Mouse (Mus musculus) liver (tissue): ENCODE results near the gene Arhgef6.
A peak's percentile ranks its signal among the peaks of the same experiment; 100 is the strongest.

Experiments
- DNase-seq: peaks from one replicate; pipeline ENCODE4 v3.0.0-alpha.2; 2020; ENCODE audit warnings: mixed read lengths

Arhgef6 gene

DNA sequence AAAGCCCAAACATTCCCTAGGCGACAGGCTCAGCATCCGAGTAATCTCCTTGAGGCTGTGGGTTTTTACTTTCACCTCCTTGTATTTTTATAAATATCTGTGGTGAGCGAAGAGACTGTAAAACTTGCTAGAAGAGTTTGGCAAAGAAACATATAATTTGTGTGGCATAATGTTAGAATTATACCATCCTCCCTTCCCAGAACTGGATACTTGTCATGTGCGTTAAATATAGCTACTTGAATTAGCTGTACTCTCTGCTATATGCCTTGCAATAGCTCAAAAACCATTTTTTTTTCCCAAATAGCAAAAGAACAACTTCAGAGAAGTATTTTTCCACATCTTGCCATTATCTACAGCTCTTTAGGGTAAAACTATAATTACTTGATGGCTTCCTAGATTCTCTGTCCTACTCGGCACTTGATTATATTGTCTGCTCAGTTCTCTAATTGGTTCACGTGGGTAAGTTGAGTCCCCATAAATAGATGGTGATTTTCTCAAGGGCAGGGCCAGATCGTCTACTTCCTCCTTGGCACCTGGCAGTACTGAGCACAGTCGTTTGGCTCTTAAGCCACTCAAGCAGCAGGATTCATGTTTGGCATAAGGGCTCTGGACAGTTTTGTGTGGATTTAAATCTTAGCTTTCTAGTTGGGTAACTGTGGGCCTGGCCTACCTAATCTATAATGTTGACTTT, 35.2 kb downstream of the Arhgef6 start:
- DNase-seq = no peak

DNA sequence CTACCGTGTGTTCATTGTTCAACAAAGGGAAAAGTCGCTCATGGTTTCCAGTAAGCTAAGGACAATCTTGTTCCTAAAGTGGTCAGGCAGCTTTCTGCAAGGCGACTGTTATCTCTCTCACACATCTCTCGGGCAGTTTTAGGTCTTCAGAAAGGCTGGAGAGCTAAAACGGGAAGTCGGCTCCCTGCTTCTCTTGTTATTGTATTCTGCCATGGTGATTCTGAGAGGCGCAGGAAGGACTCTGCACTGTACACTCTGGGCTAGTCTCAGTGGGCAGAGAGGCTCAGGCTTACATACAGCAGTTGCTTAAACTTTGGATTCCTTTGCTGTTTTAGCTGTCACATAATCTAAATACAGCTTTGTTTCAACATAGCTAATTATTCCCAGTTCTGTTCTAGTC, 39.6 kb downstream of the Arhgef6 start:
- DNase-seq = no peak

DNA sequence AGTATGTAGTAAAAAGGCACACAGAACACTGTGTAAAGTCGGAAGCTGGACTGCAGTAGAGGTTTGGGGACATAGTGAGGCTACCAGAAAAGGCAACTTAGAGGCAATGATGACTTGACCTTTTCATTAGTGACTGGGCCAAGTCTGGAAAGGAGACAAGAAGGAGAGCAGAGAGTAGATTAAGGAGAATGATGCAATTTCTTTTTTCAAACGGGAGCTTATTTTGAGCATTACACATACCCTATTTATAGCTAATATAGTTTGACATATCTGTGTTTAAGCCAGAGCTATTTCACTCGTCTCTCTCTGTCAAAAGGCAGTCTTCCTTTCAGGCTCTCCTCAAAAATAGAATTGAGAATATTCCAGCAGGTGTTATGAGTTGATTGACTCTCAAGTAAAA, 50.1 kb downstream of the Arhgef6 start:
- DNase-seq = no peak

DNA sequence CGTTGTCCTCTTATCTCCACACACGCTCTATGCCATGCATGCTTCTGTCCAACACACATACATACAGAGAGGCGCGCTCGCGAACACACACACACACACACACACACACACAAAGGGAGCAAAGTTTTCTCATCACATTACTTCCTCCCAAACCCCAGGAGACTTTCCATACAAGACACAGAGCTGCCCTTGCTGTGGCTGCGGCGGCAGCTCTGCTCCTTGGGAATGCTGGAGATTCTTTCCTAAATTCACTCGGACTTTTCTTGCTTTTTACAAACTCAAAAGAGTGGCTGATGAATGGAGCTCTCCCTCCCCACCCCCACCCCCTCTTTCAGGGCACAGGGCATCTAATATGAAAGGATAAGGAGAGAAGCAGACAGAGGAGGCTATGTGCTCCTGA, 52.2 kb downstream of the Arhgef6 start:
- no peak for DNase-seq

DNA sequence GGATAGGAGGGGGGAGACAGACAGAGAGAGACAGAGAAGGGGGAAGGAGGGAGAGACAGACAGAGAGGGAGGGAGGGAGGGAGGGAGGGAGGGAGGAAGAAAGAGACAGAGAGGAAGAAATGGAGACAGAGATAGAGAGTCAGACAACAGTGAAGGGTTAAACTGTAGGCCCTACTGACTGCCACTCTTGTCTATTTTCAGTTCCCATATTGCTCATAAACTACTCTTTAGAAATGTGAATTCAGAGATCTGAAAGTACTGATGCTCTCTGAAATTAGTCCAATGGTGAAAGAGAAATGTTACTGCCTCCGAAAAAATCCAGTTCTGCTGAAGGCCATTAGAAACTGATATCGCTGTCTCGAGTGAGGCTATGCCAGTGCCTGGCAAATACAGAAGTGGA, 56.3 kb downstream of the Arhgef6 start:
- no peak for DNase-seq

DNA sequence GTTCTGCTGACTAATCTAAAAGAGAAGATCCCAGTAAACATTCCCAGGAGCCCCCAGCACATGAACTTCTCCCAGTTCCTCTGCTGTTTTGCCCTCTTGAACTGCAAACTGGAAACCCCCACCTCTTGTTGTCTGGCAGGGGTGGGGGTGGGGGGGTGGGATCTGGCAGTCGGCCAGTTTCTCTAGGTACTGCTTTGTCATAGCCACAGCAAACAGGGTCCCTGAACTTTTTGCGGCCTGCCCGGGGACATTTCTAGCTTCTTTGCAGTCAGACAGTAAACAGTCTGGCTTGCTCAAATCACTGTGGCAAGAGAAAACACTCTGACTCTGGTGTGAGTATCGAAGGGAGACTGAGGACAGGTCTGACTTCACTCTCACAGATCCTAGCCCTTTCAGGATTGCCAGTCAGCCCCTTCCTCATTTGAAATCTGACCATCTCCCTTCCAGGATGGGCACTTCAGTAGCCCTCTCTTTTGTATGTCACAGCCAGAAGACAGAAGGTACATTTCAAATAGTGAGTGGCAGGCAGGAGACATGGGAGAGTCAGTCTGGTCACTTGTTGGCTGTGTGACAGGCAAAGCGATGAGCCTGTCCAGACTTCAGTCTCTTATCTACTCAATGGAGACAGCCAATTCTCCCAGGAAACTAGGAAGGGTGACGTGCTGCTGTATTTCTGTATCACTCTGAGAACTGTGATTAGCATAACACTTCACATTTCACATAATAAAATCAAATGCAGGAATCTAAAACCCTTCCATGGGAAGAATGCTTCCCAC, 60.8 kb downstream of the Arhgef6 start:
- DNase-seq = peak; percentile 42

DNA sequence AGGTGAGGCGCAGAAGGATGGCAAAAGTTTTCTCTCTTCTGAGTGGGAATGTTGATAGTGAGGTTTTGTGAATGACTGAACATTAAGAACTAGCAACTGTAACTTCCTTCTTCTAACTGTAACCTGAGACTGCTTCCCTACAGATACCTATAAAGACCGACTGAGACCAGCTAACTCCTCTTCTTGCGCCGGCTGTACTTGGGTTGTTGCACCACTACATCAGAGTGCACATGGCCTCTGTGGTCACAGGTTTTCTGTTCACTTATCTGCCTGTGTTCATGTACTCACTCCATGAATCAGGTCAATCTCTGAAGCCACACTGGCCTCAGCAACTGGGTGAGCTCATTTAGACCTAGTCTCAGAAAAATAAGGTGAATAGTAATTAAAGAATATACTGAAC, 75.0 kb downstream of the Arhgef6 start:
- no peak for DNase-seq

DNA sequence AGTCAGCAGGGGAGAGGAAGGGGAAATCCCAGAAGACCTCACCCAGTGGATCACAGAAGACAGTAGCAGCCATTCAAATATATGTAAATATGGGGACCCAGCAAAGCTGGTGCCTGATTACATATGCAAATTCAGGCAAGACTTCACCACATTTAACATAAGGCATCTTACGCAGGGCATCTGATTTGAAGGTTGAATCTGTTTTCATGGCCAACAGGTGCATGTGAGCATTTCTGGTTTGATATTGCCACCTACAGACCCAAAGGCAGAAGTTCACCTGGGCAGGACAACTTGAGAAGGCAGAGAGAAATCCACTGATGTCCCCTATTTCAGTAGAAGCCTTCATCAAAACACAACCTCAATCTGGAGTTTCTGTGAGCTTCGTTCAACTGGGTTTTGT, 77.8 kb downstream of the Arhgef6 start:
- no peak for DNase-seq

DNA sequence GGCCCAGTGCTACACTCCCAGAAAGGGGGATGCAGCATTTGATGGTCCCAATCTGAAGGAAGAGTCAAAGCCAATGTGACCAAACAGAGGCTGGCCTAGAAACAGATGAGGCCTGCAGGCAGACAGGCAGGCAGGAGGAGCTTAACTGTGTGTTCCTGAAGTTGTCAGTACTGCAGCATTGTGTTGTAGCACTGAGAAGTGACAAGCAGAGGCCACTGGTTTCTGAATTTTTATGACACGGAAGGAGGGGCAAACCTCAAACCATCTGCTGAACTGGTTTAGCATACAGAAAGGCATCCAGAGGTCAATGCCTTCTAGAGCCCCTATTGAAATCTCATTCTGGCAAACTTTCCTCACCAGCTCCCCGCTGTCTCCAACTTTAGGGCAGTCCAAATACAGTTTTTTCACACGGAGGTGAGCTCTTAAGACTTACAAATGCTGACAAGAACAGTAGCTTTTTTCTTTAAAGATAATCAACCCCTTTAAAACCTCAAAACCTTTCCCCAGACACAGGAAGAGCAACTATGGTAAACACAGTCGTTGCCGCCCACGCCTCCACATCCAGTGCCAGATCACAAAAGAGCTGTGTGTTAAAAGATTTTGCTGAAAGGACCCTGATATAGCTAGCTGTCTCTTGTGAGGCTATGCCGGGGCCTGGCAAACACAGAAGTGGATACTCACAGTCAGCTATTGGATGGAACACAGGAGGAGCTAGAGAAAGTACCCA, 85.0 kb downstream of the Arhgef6 start:
- no peak for DNase-seq

DNA sequence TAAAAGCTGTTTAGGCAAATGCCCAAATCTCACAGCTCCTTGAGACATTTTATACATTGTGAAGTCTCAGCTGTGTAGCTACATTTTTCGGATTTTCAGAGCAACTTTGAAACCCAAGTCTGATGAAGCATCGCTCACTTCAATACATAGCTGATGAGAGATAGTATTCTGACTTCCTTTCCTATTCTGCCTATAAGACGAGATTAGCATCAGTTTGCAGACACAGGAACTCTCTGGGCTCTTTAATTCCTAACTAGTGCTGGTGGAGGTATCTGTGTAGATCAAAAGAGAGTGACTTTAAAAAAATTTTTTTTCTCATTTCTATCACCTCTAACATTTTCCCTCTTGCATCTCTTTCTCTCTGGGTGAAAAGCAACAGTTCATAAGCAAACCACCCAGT, 100.0 kb downstream of the Arhgef6 start:
- DNase-seq = no peak

DNA sequence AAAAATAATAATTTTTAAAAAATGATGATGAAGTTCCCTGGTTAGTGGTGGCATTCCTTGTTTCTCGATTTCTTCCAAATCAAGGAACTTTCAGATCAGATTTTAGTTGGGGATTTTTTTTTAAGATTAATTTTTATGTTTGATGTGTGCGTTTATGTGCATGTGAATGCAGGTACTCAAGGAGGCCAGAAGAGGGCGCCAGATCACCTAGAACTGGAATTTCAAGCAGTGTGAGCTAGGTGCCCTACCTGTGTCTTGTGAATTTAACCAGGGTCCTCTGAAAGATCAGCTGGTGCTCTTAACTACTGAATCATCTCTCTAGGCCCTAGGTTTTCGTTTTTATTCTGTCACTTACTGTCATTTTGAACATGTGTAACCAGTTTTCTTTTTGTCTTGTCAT, 102.5 kb downstream of the Arhgef6 start:
- peak; percentile 22 for DNase-seq

DNA sequence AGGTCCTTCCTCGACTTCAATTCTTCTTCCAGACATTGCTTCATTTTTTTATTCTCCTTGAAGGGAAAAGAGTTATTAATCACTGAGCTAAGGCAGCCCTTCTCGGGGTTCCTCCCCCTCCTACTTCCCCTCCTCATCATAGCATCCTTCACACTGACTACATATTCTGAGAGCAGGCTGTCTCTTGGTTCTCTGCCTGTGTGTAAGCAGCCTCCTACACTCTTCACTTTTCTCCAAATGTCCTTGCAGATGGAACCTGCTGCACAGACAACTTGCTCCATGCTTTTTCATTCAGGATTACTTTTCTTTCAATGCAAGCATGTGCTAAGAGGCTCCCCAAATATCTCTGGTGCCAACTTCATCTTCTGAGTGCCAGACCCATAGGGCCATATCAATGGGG, 104.9 kb downstream of the Arhgef6 start:
- no peak for DNase-seq

DNA sequence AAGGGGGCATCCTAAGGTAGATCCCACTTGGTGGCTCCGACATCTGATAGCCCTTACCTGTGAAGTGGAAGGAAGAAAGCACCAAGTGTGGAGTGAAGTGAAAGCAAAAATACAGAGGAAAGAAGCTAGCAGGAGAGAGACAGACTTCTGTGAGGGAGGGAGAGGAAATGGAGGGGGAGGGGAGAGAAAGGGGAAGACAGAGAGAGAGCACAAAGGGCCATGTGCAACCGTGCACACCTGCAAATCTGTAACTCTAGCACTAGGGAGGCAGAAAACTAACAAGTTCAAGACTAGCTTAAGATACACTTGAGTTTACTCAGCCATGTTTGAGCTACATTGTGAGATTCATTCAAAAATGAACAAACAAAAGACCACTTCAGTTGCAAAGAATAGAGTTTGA, 110.4 kb downstream of the Arhgef6 start:
- DNase-seq = no peak

DNA sequence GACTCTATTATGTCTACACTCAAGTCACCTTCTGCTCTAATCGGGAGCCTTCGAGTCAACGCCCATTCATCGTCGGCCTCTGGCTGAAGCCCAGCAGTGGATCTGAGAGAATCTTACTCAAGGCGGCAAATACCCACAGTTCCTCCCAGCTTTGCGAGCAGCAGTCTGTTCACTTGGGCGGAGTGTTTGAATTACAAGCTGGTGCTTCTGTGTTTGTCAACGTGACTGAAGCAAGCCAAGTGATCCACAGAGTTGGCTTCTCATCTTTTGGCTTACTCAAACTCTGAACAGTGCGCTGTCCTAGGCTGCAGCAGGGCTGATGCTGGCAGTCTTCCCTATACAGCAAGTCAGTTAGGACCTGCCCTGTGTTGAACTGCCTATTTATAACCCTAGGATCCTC, 115.2 kb downstream of the Arhgef6 start:
- DNase-seq = no peak

DNA sequence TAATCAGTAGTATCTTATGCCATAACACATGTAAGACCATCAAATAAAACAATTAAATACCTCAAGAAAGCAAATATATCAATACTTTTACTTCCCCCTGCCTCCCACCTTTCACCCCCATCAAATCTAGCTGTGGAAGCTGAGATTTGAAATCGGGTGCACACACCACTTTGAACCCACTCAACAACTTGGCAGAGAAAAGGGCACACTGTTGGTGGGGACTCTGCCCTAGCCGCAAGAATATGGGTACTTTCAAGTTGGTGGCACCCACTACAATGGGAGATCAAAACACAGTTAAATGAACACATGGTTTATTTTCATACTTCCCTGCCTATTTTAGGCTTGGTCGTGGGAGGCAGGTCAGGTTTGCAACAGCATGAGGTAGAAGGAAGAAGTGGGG, 116.6 kb downstream of the Arhgef6 start:
- DNase-seq = no peak

DNA sequence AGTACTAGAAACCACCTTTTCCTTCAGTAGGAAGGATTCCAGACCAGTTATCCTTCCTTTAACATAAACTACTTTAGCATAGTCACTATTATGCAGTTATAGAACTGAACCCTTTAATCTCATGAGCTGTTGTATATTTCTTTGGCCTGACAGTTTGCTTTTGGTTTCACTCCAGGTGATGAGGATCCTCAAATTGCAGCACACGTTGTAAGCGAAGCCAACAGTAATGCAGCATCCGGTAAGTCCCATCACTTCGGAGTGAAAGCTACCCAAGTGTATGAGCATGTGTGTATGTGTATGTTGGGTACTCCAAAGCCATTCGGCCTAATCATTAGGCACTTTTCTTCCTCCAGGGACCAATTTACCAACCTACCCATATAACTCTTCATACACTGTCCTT, 119.0 kb downstream of the Arhgef6 start:
- no peak for DNase-seq

DNA sequence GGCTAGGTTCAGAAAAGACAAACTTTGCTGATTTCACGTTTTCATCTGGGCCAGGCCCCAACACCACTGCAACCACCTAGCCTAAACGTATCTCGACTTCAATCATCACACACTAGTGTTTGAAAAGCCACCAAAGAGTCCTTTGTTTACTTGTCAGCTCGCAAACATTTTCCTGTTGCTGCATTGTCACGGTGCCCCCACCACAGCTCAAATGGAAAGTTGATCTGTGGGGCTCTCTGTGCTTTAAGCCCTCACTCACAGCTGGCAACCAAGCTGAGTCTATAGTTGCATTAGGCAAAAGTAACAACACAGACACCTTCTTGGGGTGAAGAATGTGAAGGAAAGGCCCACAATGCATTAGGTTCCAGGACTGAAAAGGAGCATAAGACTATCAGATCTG, 122.3 kb downstream of the Arhgef6 start:
- DNase-seq = no peak

DNA sequence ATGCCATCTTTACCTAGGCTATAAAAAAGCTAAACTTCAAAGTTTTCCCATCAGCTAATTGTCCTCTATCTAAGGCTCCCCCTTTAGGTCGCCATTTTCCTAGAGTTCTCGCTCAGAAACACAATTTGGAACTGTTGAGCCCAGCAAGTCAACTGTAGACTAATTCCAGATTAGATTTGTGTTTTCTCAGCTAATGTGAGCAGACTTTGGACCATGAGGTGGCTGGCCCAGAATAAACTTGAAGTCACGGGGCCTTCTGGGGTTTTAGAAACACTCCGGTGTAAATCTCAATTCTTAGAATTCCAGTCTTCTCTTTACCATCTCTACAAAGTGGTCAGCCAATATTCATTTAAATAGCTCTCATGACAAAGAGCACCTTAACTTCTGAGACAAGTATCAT, 123.0 kb downstream of the Arhgef6 start:
- no peak for DNase-seq

DNA sequence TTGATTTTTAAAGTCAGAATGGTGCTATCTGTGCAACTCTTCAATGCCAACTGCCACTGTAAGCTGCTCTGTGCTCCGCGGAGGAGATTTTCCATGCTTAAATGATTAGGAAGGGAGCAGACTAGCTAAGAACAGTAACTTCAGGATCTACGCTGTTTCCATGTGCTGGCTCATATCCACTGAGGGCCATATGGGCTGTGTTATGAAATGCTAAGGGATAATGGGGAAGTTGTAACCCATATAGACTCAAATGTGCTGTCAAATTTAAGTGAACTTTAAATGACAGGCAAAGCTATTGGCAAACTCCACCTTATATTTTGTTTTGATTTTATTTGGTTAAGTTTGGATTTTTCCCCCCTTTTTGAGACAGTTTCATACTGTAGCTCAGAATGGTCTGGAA, 125.7 kb downstream of the Arhgef6 start:
- DNase-seq = no peak

DNA sequence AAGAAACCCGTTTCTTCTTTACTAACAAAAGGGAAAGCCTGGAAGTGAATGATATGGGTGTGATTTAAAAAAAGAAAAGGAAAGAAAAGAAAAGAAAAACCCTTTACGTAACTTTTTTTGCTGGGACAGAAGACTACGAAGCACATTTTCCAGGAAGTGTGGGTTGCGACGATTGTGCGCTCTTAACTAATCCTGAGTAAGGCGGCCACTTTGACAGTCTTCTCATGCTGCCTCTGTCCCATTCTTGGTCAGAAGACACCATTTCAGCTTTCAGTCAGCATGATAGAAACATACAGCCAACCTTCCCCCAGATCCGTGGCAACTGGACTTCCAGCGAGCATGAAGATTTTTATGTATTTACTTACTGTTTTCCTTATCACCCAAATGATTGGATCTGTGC, 126.7 kb downstream of the Arhgef6 start, which contains the start of gene Cd40lg:
TSS of gene Cd40lg (plus strand) at position 268 of the 400 bp plus-strand sequence.
- DNase-seq = no peak

DNA sequence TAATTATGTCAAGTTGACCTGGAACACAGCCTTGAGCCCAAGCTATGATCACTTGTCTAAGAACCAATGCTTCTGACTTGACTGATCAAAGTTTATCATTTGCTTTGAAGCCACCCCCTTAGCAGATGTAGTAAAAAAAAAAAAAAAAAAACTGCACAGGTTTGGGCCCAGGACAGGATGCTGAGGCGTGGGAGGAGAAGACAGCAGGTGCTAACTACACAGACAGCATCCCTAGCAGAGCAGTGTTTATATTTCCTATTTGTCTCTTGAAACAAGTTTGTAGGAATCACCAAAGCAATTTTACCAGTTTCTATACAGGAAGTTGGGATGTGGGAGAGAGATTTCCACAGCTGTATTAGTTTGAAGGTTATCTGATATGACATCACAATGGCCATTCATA, 127.9 kb downstream of the Arhgef6 start:
- no peak for DNase-seq

DNA sequence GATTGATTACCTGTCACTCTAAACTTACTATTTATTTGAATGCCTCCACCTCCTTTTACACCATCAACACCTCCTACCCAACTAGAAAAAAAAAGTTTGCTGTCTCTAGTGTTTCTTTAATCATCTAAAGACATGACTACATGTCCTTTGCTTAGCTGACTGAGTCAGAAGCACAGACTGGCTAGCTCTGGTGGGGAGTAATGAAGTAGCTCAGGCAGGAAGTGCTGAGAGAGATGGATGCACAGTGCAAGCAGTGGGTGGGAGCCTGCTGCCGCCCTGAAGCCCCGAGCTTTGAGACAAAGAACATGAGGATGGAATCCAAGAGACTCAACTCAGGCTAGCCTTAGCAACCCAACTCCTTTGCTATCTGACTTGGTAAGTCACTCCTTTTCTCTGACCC, 138.1 kb downstream of the Arhgef6 start:
- no peak for DNase-seq

DNA sequence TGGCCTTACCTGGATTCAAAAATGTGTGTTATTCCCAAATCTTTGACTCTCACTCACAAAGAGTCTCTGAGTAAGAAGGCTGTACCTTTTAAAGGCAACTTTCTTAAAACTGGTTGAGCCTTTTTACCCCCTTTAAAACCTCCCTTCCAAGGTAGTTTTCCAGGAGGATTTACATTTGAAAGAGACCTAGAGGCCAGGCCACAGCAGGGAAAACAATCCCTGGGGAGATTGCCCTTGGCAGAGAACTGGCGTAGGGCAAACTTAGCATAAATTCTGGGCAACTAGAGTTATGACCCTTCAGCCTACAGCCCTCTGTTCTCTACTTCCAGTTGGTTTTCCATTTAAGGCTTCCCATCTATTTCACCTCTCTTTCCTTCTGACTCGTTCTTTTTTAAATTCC, 140.5 kb downstream of the Arhgef6 start:
- no peak for DNase-seq

DNA sequence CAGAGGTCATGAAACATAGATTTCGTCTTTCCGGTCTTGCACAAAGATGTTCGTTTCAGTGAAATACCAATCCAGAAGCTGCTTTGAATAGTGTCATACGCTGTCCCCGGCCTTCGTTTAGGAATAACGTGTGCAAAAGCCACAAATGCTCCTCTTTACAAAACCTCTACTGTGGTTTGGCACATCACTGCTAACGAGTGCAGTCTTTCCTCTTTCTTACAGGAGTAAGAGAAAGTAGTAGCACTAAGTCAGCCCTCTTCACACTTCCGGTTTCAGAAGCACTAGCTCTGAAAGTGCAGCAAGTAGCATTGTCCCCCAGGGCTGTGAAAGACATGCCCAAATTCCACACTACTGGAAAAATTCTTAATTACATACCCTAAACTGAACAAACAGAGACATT, 142.2 kb downstream of the Arhgef6 start:
- DNase-seq = no peak
